Mouse (Mus musculus) kidney, adult 9 months (tissue): ENCODE data around the gene H2al1a.

Experiments
- DNase-seq: peaks from one replicate; pipeline ENCODE4 v3.0.0; 2022

H2al1a gene

GRCm38 (mm10) chrX:11346756-11347155 lies 47.7 kb downstream of the H2al1a start:
- DNase-seq, result no peak
